Mouse (Mus musculus) limb, embryonic 11.5 days (tissue): ENCODE measurements at regions not wholly inside any gene's neighbourhood (a gene's known extent, or its start where the extent isn't known, plus 50 kb on each side); places are given as distances from the start of the nearest gene placed in this dataset.

ENCODE experiments used
- ATAC-seq: fragments of 200-750 bp; cut with Nextera tagmentation; 2 replicates; pipeline ENCODE4 v1.8.0; 2017; ENCODE audit warnings: low read depth; ENCODE audit not compliant: insufficient number of reproducible peaks, low FRiP score, low TSS enrichment
- DNase-seq: peaks from one replicate; pipeline ENCODE4 v3.0.0-alpha.2; 2015; ENCODE audit warnings: low spot score
- H3K27ac ChIP-seq: fragments of 300-500 bp; sonication (generic); replicated peaks from 2 replicates; pipeline ENCODE4 v1.5.1; 2014; ENCODE audit warnings: low read depth, mild to moderate bottlenecking, low read length
- H3K27me3 ChIP-seq: fragments of 300-500 bp; sonication (generic); 2 replicates; pipeline ENCODE4 v1.6.1; 2014; ENCODE audit warnings: mild to moderate bottlenecking, low read length, mixed read lengths; ENCODE audit not compliant: control insufficient read depth, insufficient read depth
- H3K36me3 ChIP-seq: fragments of 300-500 bp; sonication (generic); 2 replicates; pipeline ENCODE4 v1.6.1; 2014; ENCODE audit warnings: mild to moderate bottlenecking, low read length, moderate library complexity, mixed read lengths; ENCODE audit not compliant: control insufficient read depth, insufficient read depth
- H3K4me1 ChIP-seq: fragments of 300-500 bp; sonication (generic); 2 replicates; pipeline ENCODE4 v1.6.1; 2014; ENCODE audit warnings: low read length, mixed read lengths; ENCODE audit not compliant: control insufficient read depth, insufficient read depth
- H3K4me2 ChIP-seq: fragments of 300-500 bp; sonication (generic); 2 replicates; pipeline ENCODE4 v1.6.1; 2014; ENCODE audit warnings: low read depth, mild to moderate bottlenecking, moderate library complexity; ENCODE audit not compliant: severe bottlenecking
- H3K4me3 ChIP-seq: fragments of 300-500 bp; sonication (generic); 2 replicates; pipeline ENCODE4 v1.5.1; 2014; ENCODE audit warnings: low read depth, low read length
- H3K9ac ChIP-seq: fragments of 300-500 bp; sonication (generic); 2 replicates; pipeline ENCODE4 v1.6.1; 2014; ENCODE audit warnings: mild to moderate bottlenecking, low read length
- H3K9me3 ChIP-seq: fragments of 300-500 bp; sonication (generic); 2 replicates; pipeline ENCODE4 v1.6.1; 2016; ENCODE audit warnings: low read length; ENCODE audit not compliant: control insufficient read depth
- WGBS: fragments of 180-500 bp; shearing (Covaris S2); extraction: QIAGEN DNeasy Blood & Tissue Kit; methylation state at CpG from one replicate; pipeline ENCODE4 v1.1.7; 2014; 5-methylcytosine and 5-hydroxymethylcytosine counted together

DNA sequence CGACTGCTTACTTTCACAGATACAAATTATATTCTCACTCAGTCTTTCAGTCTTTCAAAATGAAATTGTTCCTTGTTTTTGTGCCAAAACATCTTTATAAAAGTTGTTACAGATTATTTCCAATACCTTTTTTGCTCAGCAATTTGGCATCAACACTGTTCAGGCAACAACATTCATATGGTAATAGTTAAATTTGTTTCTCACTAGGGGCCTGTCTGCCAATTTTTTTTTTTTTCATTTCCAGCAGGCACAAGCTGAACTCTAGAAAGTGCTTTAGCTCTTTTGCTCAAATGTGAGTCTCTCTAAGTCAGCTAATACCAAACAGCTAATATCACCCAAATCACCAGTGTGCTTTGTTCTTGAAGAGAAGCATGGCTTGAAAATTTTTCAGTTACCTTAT lies 199.4 kb downstream of the Antxr2 start:
- Histone ChIP-seq H3K27ac (no peak overlapping the region), H3K9me3 (no peaks in the 10 kb centered on the region), H3K4me1 (no peaks in the 10 kb centered on the region), H3K36me3 (no peaks in the 10 kb centered on the region), H3K4me2 (no peak overlapping the region), H3K27me3 (no peaks in the 10 kb centered on the region), H3K4me3 (no peak overlapping the region), H3K9ac (no peak overlapping the region)
- no peak for ATAC-seq
- WGBS = 83% methylated on average over 1 of the region's 1 CpGs
- no peak for DNase-seq

DNA sequence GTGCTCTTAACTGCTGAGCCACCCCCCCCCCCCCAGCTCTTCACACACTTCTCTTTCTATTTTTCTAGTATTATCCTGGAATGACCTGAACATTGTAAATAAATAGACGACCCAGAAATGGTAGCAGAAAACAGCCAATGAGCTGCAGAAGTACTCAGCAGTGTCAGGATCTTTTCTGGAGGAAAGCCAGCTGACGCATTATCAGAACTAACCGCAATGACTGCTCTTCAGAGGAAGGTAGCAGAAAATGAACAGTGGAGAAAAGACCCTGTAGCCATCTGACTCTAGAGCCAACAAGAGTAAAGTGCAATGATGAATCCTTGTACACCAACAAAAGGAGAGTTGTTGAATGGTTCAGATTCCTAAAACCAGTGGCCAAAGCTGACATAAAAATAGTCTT lies 213.4 kb downstream of the Antxr2 start:
- Histone ChIP-seq H3K9me3 (no peaks in the 10 kb centered on the region), H3K36me3 (no peaks in the 10 kb centered on the region), H3K27ac (no peak overlapping the region), H3K4me2 (no peak overlapping the region), H3K27me3 (no peaks in the 10 kb centered on the region), H3K9ac (no peak overlapping the region), H3K4me1 (no peaks in the 10 kb centered on the region), H3K4me3 (no peak overlapping the region)
- DNase-seq = no peak
- ATAC-seq = no peak
- 87% methylated on average over 3 of the region's 3 CpGs for whole genome bisulfite sequencing

GRCm38 (mm10) chr5:97815357-97815756 lies 215.5 kb downstream of the Antxr2 start:
- no peak overlapping the region for H3K9ac ChIP-seq
- 92% methylated on average over 6 of the region's 6 CpGs for WGBS
- no peak for ATAC-seq
- no peaks in the 10 kb centered on the region for H3K27me3 ChIP-seq
- H3K9me3 ChIP-seq = no peaks in the 10 kb centered on the region
- H3K4me3 ChIP-seq = no peak overlapping the region
- H3K27ac ChIP-seq = no peak overlapping the region
- H3K4me1 ChIP-seq = no peaks in the 10 kb centered on the region
- no peak overlapping the region for H3K4me2 ChIP-seq
- no peak for DNase-seq
- no peaks in the 10 kb centered on the region for H3K36me3 ChIP-seq

GRCm38 (mm10) chr5:97814700-97815099 lies 216.1 kb downstream of the Antxr2 start:
- no peaks in the 10 kb centered on the region for H3K9me3 ChIP-seq
- no peak overlapping the region for H3K4me3 ChIP-seq
- H3K4me2 ChIP-seq = no peak overlapping the region
- no peaks in the 10 kb centered on the region for H3K4me1 ChIP-seq
- 93% methylated on average over 2 of the region's 2 CpGs for WGBS
- ATAC-seq (no peak), DNase-seq (no peak)
- no peak overlapping the region for H3K9ac ChIP-seq
- H3K36me3 ChIP-seq = no peaks in the 10 kb centered on the region
- no peaks in the 10 kb centered on the region for H3K27me3 ChIP-seq
- H3K27ac ChIP-seq = no peak overlapping the region

DNA sequence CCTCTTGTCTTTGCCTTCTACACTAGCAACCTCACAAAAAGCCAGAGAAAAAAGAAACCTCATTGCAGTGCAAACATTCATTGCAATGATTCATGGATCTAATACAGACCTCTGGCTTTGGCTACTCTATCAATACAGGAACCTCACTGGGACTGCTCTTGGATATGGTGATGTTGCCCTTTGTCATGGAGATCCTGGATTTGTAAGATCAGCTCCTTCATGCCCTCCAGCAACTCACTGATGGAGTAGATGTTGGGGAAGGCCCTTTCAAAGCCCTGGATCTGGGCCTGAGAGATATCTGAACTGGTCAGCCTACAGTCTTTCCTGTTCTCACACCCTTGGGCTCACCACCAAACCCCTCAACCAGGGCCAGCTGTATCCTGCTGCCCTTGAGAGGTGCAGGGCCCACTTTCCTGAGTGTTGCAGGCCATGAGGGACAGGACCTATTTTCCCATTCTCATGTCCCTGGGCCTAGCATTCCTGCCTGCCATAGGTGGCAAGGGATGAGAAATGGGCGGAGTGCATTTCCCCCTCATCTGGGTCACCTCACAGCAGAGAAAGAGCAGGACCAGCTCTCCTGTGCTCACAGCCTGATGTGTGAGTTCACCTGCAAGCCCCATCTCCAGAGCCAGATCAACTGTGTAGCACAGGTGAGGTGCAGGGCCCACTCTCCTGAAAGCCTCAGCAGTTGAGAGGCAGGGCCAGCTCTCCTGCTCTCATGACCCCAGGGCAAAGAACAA lies 218.1 kb downstream of the Antxr2 start:
- Histone ChIP-seq H3K4me3 (no peak overlapping the region), H3K9ac (no peak overlapping the region), H3K27me3 (no peaks in the 10 kb centered on the region), H3K9me3 (no peaks in the 10 kb centered on the region), H3K36me3 (no peaks in the 10 kb centered on the region), H3K4me1 (no peaks in the 10 kb centered on the region), H3K4me2 (no peak overlapping the region), H3K27ac (no peak overlapping the region)
- DNase-seq = no peak
- 91% methylated on average over 1 of the region's 1 CpGs for WGBS
- ATAC-seq = no peak

GRCm38 (mm10) chr5:97809007-97809406 lies 221.8 kb downstream of the Antxr2 start:
- DNase-seq = no peak
- WGBS = 54% methylated on average over 2 of the region's 2 CpGs
- Histone ChIP-seq H3K36me3 (no peaks in the 10 kb centered on the region), H3K9me3 (no peaks in the 10 kb centered on the region), H3K4me3 (no peak overlapping the region), H3K27me3 (no peaks in the 10 kb centered on the region), H3K4me1 (no peaks in the 10 kb centered on the region), H3K9ac (no peak overlapping the region), H3K27ac (no peak overlapping the region), H3K4me2 (no peak overlapping the region)
- no peak for ATAC-seq

DNA sequence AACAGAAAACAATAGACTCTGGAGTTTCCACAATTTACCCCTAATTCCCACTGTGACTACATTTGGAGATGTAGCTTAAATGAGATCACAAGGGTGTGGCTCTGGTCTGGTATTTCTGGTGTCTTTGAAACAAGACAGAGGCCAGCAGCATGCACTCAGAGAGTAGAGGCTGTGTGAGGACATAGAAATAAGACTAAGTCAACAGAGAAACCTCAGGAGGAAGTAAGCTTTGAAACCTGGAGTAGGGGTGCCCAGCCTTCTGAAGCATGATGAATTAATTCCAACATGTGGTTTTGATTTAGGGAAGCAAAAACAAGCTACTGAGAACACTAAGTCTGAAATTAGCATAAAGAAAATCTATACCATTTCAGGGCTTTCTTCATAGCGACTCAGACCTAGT lies 223.7 kb downstream of the Antxr2 start:
- H3K9me3 ChIP-seq = no peaks in the 10 kb centered on the region
- H3K27me3 ChIP-seq = no peaks in the 10 kb centered on the region
- H3K9ac ChIP-seq = no peak overlapping the region
- no peak overlapping the region for H3K4me2 ChIP-seq
- ATAC-seq = no peak
- H3K4me3 ChIP-seq = no peak overlapping the region
- no peak for DNase-seq
- H3K4me1 ChIP-seq = no peaks in the 10 kb centered on the region
- H3K36me3 ChIP-seq = no peaks in the 10 kb centered on the region
- no peak overlapping the region for H3K27ac ChIP-seq
- WGBS = 61% methylated on average over 1 of the region's 1 CpGs

- no peaks in the 10 kb centered on the region for H3K27me3 ChIP-seq
- H3K4me1 ChIP-seq = no peaks in the 10 kb centered on the region
- DNase-seq = no peak
- H3K9me3 ChIP-seq = no peaks in the 10 kb centered on the region
- H3K4me3 ChIP-seq = no peak overlapping the region
- H3K36me3 ChIP-seq = no peaks in the 10 kb centered on the region
- ATAC-seq = no peak
- no peak overlapping the region for H3K27ac ChIP-seq
- no peak overlapping the region for H3K4me2 ChIP-seq
- H3K9ac ChIP-seq = no peak overlapping the region
Measured at GRCm38 (mm10) chr5:97806754-97807153, 224.1 kb downstream of the Antxr2 start.

- Histone ChIP-seq H3K27me3 (no peaks in the 10 kb centered on the region), H3K4me2 (no peak overlapping the region), H3K36me3 (no peaks in the 10 kb centered on the region), H3K4me1 (no peaks in the 10 kb centered on the region), H3K9ac (no peak overlapping the region; the same call in 1 of the 2 replicates), H3K27ac (no peak overlapping the region), H3K9me3 (no peaks in the 10 kb centered on the region), H3K4me3 (no peak overlapping the region)
- DNase-seq (no peak), ATAC-seq (no peak)
- WGBS = 34% methylated on average over 3 of the region's 3 CpGs
Measured at GRCm38 (mm10) chr5:97800017-97800416, 230.8 kb downstream of the Antxr2 start.
